Mouse (Mus musculus): ENCODE data around the gene Smg9. TPM values are rescaled to one million over a fixed set of nuclear protein-coding genes. Genes with fewer than 3 reads are reported as not detected.

The Smg9 gene
- total RNA-seq (2021): 10 to 100 TPM in 1 of 2 experiments, 1 to 10 TPM in 1; 9.4 to 10.2 TPM
- long read RNA-seq, experiment 1, transcript Smg9-201 (14 exons, 2,242 nt): major isoform, 17 of 25 reads
- long read RNA-seq, experiment 1, partial matches to known transcripts: 4 of 25 reads
- long read RNA-seq, experiment 1, other reads (novel, unspliced or antisense): 4 of 25 reads
- long read RNA-seq, experiment 2, transcript Smg9-201 (14 exons, 2,242 nt): major isoform, 11 of 18 reads
- long read RNA-seq, experiment 2, partial matches to known transcripts: 6 of 18 reads
- long read RNA-seq, experiment 2, other reads (novel, unspliced or antisense): 1 of 18 reads

DNA sequence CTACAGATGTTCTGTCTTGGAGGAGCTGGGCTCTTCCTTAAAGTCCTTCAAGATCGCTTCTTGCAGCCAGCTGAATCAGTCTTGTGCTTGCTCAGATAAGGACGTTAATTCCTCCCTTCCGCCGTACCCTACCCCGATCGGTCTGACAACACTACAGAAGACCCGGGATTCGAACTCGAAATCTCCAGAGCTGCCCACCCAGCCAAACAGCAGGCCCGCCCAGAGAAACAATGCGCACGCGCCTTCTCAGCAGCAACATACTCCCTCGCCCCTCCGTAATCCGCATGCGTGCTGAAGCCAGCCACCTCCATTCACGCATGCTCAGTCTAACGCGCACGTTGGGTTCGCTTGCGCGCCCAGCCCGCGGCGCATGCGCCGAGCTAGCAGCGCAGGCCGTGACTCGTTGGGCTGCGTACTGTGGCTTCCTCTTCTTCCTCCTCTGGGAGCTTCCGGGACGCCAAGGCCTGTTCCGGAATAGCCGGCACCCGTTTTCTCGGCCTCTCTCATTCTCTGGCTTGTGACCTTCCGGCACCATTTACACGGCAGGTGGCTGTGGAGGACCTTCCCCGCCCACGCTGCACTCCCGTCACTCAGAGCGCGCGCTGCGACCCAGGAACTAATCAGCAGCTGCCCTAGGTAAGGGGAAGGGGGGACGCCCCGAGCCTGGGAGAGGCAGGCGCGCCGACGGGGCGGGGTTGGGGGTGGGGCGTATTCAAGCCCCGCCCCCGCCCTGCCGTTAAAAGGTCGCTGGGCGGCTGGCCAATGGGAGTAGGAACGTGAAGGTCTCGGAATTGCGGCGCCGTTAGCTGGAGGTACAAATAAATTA lies at the start of gene Smg9:
Gene Smg9 (plus strand): TSS at position 364 of the 826 bp plus-strand sequence.
- peak; percentile 98 for DNase-seq
- intact Hi-C loops (cut with DNase I): no loop called here
- TF ChIP-seq CTCF (IDR thresholded peaks at IDR 0.05): no peak
- Histone ChIP-seq H3K27ac (peak within 1 kb of the TSS; percentile 97), H3K4me3 (peak within 1 kb of the TSS; percentile 76)

DNA sequence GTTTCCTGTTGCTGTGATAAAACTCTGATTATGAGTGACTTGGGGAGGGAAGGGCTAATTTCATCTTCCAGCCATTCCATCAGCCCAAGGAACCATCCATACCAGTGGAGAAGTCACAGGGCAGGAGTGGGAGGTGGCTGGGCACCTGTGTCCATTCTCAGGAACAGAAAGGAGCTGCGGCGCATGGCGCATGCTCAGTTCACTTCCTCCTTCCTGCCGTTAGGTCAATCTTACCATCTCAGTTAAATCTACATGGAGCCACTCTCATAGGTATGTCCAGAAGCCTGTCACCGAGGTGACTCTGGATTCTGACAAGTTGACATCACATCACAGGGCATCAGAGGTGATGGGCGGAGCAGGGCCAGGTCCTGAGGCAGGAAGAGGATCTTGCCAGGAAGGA lies 43.8 kb upstream of the Smg9 start:
- TF ChIP-seq CTCF (IDR thresholded peaks at IDR 0.05): no peak
- H3K4me3 ChIP-seq: no peak overlapping the region
- no peak for DNase-seq
- intact Hi-C loops (cut with DNase I): no loop called here
- H3K27ac ChIP-seq: no peak overlapping the region

DNA sequence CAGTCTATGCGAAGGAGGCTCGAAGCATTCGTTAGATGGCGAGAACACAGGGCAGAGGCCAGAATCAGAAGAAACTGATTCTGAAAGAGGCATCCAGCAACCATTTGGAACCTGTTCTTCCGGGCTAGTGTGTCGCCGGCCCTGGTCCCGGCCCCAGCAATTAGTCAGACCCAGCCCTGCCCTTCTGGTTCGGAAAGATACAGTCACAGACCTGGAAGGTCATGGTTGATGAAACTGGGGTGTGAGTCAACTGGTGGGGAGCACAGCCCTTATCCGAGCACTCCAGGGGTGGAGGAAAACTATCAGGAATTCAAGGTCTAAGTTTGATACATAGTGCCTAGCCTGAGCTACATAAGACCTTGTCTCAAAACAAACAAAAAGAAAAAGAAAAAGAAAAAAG lies 43.3 kb upstream of the Smg9 start:
- TF ChIP-seq CTCF (IDR thresholded peaks at IDR 0.05): no peak
- Histone ChIP-seq H3K27ac (no peak overlapping the region), H3K4me3 (no peak overlapping the region)
- intact Hi-C loops (cut with DNase I): no loop called here
- DNase-seq: no peak

DNA sequence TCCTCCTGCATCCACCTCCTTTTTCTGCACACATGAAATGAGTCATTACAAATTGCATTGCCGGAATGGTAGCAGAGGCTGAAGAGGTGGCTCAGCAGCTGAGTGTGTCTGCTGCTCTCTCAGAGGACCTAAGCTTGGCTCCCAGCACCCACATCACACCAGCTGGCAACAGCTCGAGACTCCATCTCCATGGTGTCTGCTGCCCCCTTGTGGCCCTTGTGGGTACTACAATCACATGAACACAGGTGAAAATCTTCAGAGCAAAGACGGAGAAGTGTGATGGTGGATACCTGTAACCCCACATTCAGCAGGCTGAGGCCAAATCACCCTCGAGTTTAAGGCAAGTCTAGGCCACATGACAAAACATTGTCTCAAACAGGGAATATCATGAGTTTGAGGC lies 41.5 kb upstream of the Smg9 start:
- no peak overlapping the region for H3K27ac ChIP-seq
- intact Hi-C loops (cut with DNase I): no loop called here
- TF ChIP-seq CTCF (IDR thresholded peaks at IDR 0.05): peak; percentile 30
- no peak for DNase-seq
- H3K4me3 ChIP-seq: no peak overlapping the region

DNA sequence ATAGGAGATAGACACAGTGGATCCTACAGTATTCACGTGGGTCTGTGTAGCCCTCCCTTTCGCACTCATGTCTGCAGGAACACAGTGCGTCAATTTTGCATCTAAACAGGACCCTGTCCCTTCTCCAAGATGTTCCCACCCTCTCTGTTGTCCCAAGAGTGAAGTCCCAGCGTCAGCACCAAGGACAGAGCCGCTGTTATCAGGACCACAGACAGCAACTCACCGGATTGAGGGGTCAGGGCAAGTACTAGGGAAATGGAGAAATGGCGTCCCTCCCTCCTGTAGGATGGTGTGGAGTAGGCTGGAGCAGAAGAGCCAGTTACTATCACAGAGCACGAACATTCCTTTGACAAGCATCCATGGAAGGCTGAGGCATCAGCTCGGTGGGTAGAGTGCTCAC lies 40.1 kb upstream of the Smg9 start:
- no peak for TF ChIP-seq CTCF (IDR thresholded peaks at IDR 0.05)

DNA sequence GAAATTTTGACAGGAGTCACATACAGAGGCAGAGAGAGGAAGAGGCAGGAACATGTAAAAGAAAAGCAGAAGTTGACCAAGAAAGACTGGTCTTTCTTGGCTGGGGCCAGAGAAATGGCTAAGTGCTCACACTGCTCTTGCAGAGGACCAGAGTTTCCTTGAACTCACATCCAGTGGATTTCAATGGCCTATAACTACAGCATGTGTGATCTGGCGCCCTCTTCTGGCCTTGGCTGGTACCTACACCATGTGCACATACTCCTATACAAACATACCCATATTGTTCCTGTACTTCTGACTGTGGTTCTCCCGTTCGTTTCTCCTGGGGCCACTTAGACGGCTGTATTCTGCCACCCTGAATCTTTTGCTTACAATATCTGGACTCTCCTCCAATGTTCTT lies 38.4 kb upstream of the Smg9 start:
- intact Hi-C loops (cut with DNase I): no loop called here
- peak; percentile 11; the same call in 1 of the 2 replicates for TF ChIP-seq CTCF (IDR thresholded peaks at IDR 0.05)

More for the DNA sequence above, 40.1 kb upstream of the Smg9 start:
- intact Hi-C loops (cut with DNase I): no loop called here
- no peak for DNase-seq
- no peak overlapping the region for H3K27ac ChIP-seq
- H3K4me3 ChIP-seq: no peak overlapping the region

DNA sequence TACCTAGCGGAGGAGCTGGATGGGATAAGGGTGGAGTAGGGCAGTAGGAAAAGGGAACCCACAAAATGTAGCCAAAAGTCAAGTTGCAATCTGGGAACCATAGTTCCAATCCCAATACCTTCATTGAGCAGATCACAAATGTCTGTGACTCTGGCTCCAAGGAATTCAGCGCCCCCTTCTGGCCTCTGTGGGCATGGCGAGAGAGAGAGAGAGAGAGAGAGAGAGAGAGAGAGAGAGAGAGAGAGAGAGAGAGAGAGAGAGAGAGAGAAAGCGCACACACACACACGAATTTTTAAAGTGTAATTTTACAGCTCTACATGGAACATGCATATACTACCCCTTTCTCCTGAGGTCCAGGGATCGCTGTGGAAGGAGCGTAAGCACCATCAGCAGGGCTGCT lies 36.2 kb upstream of the Smg9 start:
- Histone ChIP-seq H3K27ac (no peak overlapping the region), H3K4me3 (no peak overlapping the region)
- TF ChIP-seq CTCF (IDR thresholded peaks at IDR 0.05): peak; percentile 33; the same call in 1 of the 2 replicates
- DNase-seq: no peak
- intact Hi-C loops (cut with DNase I): no loop called here

More for the DNA sequence above, 38.4 kb upstream of the Smg9 start:
- no peak overlapping the region for H3K27ac ChIP-seq
- no peak for DNase-seq
- H3K4me3 ChIP-seq: no peak overlapping the region

DNA sequence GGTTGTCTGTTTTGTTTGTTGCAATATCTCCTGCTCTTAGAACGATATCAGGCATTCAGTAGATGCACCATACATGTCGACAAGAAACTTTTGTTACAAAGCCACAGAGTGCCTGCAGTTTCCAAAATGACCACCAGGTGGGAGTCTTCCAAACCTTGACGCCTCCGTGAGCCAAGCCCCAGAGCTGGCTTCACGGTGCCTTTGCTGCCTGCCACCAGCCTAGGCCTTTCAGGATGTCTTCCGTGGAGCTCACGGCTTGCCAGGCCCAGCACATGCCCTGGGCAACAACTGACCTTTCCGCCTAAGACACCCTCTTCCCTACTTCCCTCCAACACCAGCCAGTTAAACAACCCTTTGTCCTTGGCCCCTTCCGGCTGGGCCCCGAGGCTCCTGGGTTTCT lies 34.6 kb upstream of the Smg9 start:
- TF ChIP-seq CTCF (IDR thresholded peaks at IDR 0.05): peak; percentile 96; the same call in 1 of the 2 replicates
- intact Hi-C loops (cut with DNase I): loop anchor here (2.0 kb wide), 2 partner anchors 20 to 42 kb away; no protein-coding TSS in a partner anchor
- no peak overlapping the region for H3K4me3 ChIP-seq
- peak; percentile 83 for DNase-seq
- peak overlapping the region; percentile 38; the same call in 1 of the 2 replicates for H3K27ac ChIP-seq

DNA sequence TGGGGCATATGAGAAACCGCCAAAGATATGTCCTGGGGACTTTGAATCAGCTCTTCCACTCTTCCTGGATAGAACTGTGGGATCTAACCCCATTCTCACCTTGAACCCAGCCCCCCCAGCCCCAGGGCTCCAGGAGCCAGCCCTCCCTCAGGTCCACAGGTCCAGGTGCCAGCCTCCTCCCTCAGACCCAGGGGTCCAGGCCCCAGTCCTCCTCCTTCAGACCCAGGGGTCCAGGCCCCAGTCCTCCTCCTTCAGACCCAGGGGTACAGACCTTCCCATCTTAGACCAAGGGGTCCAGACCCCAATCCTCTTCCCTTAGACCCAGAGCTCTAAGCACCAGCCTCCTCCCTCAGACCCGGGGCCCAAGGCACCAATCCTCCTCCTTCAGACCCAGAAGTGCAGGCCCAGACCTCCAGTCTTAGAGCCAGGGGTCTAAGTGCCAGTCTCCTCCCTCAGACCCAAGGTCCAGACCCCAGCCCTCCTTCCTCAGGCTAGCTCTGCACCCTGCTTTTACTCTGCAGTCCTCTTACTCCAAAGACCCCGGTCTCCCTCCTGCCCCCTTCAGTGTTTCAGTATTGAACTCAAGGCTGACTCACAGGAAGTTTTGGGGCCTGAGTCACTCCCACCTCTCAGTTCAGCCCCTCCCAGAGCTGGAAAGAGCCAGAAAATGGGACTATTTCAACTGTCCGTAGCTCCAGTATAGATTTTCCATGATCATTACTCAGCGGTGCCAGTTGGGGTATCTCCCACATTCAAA lies 34.0 kb upstream of the Smg9 start:
- H3K27ac ChIP-seq: peak overlapping the region; percentile 38; the same call in 1 of the 2 replicates
- no peak for TF ChIP-seq CTCF (IDR thresholded peaks at IDR 0.05)
- H3K4me3 ChIP-seq: no peak overlapping the region
- intact Hi-C loops (cut with DNase I): loop anchor here (2.0 kb wide), 2 partner anchors 19 to 41 kb away; no protein-coding TSS in a partner anchor
- DNase-seq: peak; percentile 9

DNA sequence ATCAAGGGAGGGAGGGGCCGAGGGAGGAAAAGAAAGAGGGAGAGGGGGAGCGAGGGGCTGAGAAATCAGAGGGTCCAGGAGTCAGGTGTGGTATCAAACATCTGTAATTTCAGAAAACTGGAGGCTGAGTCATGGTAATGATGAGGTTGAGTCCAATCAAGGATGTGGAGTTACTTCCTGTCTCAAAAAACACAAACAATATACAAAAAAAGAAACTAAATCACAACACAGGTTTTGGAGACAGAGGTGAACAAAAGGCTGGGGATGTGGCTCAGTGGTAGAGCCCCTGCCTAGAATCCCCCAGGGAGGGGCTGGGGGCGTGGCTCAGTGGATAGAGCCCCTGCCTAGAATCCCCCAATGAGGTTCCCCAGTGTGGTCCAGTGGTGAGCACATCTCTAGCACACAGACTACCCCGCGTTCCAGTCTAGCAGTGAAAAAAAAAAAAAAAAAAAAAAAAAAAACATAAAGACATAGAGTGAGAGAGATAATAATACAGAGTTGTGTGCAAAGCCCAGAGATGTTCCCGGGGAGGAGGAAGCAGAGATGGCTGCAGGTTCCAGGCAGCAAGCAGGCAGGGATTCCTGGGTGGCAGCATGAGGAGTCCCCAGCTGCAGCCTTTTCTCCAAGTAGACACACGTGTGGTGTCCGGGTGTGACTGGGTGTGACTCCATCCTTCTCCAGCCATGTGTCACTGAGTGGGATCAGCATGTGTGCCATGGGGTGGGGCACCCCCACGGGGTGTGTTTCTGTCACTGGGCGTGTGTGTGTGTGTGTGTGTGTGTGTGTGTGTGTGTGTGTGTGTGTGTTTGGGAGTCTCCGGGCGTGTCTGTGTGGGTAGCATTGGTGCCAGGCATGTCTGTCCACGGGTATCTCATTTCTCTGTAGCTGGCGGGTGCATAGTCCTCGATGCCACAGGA lies 32.4 kb upstream of the Smg9 start:
- intact Hi-C loops (cut with DNase I): no loop called here
- TF ChIP-seq CTCF (IDR thresholded peaks at IDR 0.05): no peak
- Histone ChIP-seq H3K27ac (no peak overlapping the region), H3K4me3 (no peak overlapping the region)
- peak; percentile 3 for DNase-seq

DNA sequence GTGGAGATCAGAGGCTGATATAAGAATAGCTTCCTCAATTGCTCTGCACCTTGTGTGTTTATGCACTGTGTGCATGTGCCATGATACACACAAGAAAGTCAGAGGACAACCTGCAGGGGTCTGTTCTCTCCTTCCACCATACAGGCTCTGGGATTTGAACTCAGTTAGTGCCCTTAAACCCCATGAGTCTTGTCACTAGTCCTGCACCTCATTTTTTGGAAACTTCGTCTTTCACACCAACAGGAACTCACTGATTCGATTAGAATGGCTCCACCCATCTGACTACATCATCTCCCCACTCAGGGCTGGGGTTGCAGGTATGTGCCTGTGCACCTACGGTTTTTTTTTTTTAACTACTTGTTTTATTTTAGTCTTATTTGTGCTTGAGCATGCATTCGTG lies 31.2 kb upstream of the Smg9 start:
- no peak for TF ChIP-seq CTCF (IDR thresholded peaks at IDR 0.05)
- no peak for DNase-seq
- intact Hi-C loops (cut with DNase I): no loop called here
- Histone ChIP-seq H3K27ac (no peak overlapping the region), H3K4me3 (no peak overlapping the region)

Measured in gastrocnemius, adult 2 months (tissue).